Mouse (Mus musculus) forelimb bud, embryonic 11.5 days (tissue): Measurements from ENCODE around the gene Smarca2.
"Not testable (repeated sequence)": the region's sequence is repeated elsewhere in the genome, so short reads cannot be mapped to it uniquely, and the experiment has no call there.

Experiments used
- DNase-seq: peaks from one replicate; pipeline ENCODE4 v3.0.0-alpha.2; 2012; ENCODE audit warnings: low read depth, low spot score

Gene Smarca2

GRCm38 (mm10) chr19:26616271-26616670 lies 11.4 kb downstream of the Smarca2 start:
- no peak for DNase-seq

GRCm38 (mm10) chr19:26617287-26617686 lies 12.4 kb downstream of the Smarca2 start:
- DNase-seq = no peak

- no peak for DNase-seq
Measured at GRCm38 (mm10) chr19:26630712-26631235, 25.9 kb downstream of the Smarca2 start.

GRCm38 (mm10) chr19:26632228-26632627 lies 27.4 kb downstream of the Smarca2 start:
- DNase-seq = no peak

GRCm38 (mm10) chr19:26640556-26640955 lies 35.7 kb downstream of the Smarca2 start:
- no peak for DNase-seq

- DNase-seq = no peak
Measured at GRCm38 (mm10) chr19:26641269-26641668, 36.4 kb downstream of the Smarca2 start.

GRCm38 (mm10) chr19:26643011-26643410 lies 38.2 kb downstream of the Smarca2 start:
- DNase-seq = no peak

- no peak for DNase-seq
Measured at GRCm38 (mm10) chr19:26643936-26644335, 39.1 kb downstream of the Smarca2 start.

GRCm38 (mm10) chr19:26645016-26645415 lies 40.2 kb downstream of the Smarca2 start:
- no peak for DNase-seq

- DNase-seq = no peak
Measured at GRCm38 (mm10) chr19:26646128-26646527, 41.3 kb downstream of the Smarca2 start.

GRCm38 (mm10) chr19:26650585-26651273 lies 45.9 kb downstream of the Smarca2 start:
- DNase-seq = no peak

- no peak for DNase-seq
Measured at GRCm38 (mm10) chr19:26658324-26658723, 53.5 kb downstream of the Smarca2 start.

- DNase-seq = no peak
Measured at GRCm38 (mm10) chr19:26659976-26660375, 55.1 kb downstream of the Smarca2 start.

- DNase-seq = no peak
Measured at GRCm38 (mm10) chr19:26661198-26661597, 56.3 kb downstream of the Smarca2 start.

- DNase-seq = no peak
Measured at GRCm38 (mm10) chr19:26666303-26666702, 61.5 kb downstream of the Smarca2 start.

GRCm38 (mm10) chr19:26670089-26670488 lies 65.2 kb downstream of the Smarca2 start:
- no peak for DNase-seq

GRCm38 (mm10) chr19:26671413-26671812 lies 66.6 kb downstream of the Smarca2 start:
- DNase-seq = not testable (repeated sequence)

- DNase-seq = no peak
Measured at GRCm38 (mm10) chr19:26675917-26676316, 71.1 kb downstream of the Smarca2 start.

GRCm38 (mm10) chr19:26678543-26678942 lies 73.7 kb downstream of the Smarca2 start:
- DNase-seq = no peak

- DNase-seq = peak; percentile 8
Measured at GRCm38 (mm10) chr19:26679674-26680073, 74.8 kb downstream of the Smarca2 start.

GRCm38 (mm10) chr19:26681549-26681948 lies 76.7 kb downstream of the Smarca2 start:
- DNase-seq = no peak

GRCm38 (mm10) chr19:26682130-26682529 lies 77.3 kb downstream of the Smarca2 start:
- DNase-seq = no peak

- no peak for DNase-seq
Measured at GRCm38 (mm10) chr19:26682731-26683130, 77.9 kb downstream of the Smarca2 start.

GRCm38 (mm10) chr19:26683731-26684130 lies 78.9 kb downstream of the Smarca2 start:
- no peak for DNase-seq
